Mouse (Mus musculus) stomach, embryonic 15.5 days (tissue): ENCODE data around the gene Mroh7. TPM values are rescaled to one million over a fixed set of nuclear protein-coding genes. Genes with fewer than 3 reads are reported as not detected.

Source experiments
- polyA plus RNA-seq: library from polyadenylated mRNA; unstranded; fragments of >200 nt; fragmentation: Nextera tagmentation; extraction: Ambion mirVana; gene quantifications from 2 replicates; pipeline ENCODE4 v1.2.1, GENCODE M21; 2015

The Mroh7 gene
- polyA plus RNA-seq, 1 experiment from 2014 or later = 0.63 TPM

Other genes with a start within 250 kb of the Mroh7 start
- not detected in 2 replicates for gene Bsnd, start 238.6 kb downstream of the Mroh7 start, polyA plus RNA-seq
- gene Dhcr24, start 169.9 kb downstream of the Mroh7 start, polyA plus RNA-seq = 6.3 and 7.7 TPM in 2 replicates
- 0.08 TPM in 1 of 2 replicates, not detected in the other for gene Lexm, start 113.7 kb downstream of the Mroh7 start, polyA plus RNA-seq
- 7.3 and 8.2 TPM in 2 replicates for gene Ttc22, start 108.5 kb downstream of the Mroh7 start, polyA plus RNA-seq
- gene Pars2, start 79.9 kb downstream of the Mroh7 start, polyA plus RNA-seq = 11.5 and 13.2 TPM in 2 replicates
- 77.9 and 80.7 TPM in 2 replicates for gene Ttc4, start 52.0 kb downstream of the Mroh7 start, polyA plus RNA-seq
- gene Fam151a, start 3.0 kb upstream of the Mroh7 start, polyA plus RNA-seq = 7.9 and 8.8 TPM in 2 replicates
- 6.2 and 6.9 TPM in 2 replicates for gene Acot11, start 74.1 kb upstream of the Mroh7 start, polyA plus RNA-seq
- 92.4 and 98.5 TPM in 2 replicates for gene Ssbp3, start 179.8 kb upstream of the Mroh7 start, polyA plus RNA-seq